Mouse (Mus musculus) lung, postnatal 10 days (tissue): Measurements from ENCODE around the gene Catsper4.
"Not testable (repeated sequence)": the region's sequence is repeated elsewhere in the genome, so short reads cannot be mapped to it uniquely, and the experiment has no call there.

ENCODE experiments used
- DNase-seq: peaks from one replicate; pipeline ENCODE4 v3.0.0; 2021

Catsper4 gene

GRCm38 (mm10) chr4:134227194-134227593, at the start of gene Catsper4:
Gene Catsper4 (minus strand): TSS chr4:134227383.
- DNase-seq = no peak

GRCm38 (mm10) chr4:134273417-134274345, 46.5 kb upstream of the Catsper4 start:
- no peak for DNase-seq

GRCm38 (mm10) chr4:134272731-134273416, 45.7 kb upstream of the Catsper4 start:
- no peak for DNase-seq

- no peak for DNase-seq
These were observed 44.8 kb upstream of the Catsper4 start for GRCm38 (mm10) chr4:134271979-134272378.

- not testable (repeated sequence) for DNase-seq
These were observed 42.4 kb upstream of the Catsper4 start for GRCm38 (mm10) chr4:134269622-134270021.

GRCm38 (mm10) chr4:134268102-134268655, 41.0 kb upstream of the Catsper4 start:
- DNase-seq = peak; percentile 39

GRCm38 (mm10) chr4:134265860-134266585, 38.8 kb upstream of the Catsper4 start:
- no peak for DNase-seq

- DNase-seq = peak; percentile 83
These were observed 36.0 kb upstream of the Catsper4 start for GRCm38 (mm10) chr4:134263191-134263590.

GRCm38 (mm10) chr4:134258354-134258753, 31.2 kb upstream of the Catsper4 start:
- peak; percentile 50 for DNase-seq

GRCm38 (mm10) chr4:134257198-134258009, 30.2 kb upstream of the Catsper4 start:
- DNase-seq = no peak

GRCm38 (mm10) chr4:134256407-134257197, 29.4 kb upstream of the Catsper4 start:
- DNase-seq = no peak

GRCm38 (mm10) chr4:134255854-134256253, 28.7 kb upstream of the Catsper4 start:
- peak; percentile 66 for DNase-seq

GRCm38 (mm10) chr4:134254835-134255234, 27.7 kb upstream of the Catsper4 start:
- no peak for DNase-seq

GRCm38 (mm10) chr4:134253722-134254324, 26.6 kb upstream of the Catsper4 start, which contains the start of gene Grrp1:
Gene Grrp1 (minus strand): TSS chr4:134254106.
- DNase-seq = peak; percentile 58

GRCm38 (mm10) chr4:134252911-134253721, 25.9 kb upstream of the Catsper4 start:
- DNase-seq = no peak

- DNase-seq = peak; percentile 57
These were observed 25.1 kb upstream of the Catsper4 start for GRCm38 (mm10) chr4:134252131-134252910.

GRCm38 (mm10) chr4:134251241-134252130, 24.3 kb upstream of the Catsper4 start:
- DNase-seq = peak; percentile 48

GRCm38 (mm10) chr4:134250930-134251240, 23.7 kb upstream of the Catsper4 start:
- DNase-seq = no peak
